Mouse (Mus musculus) midbrain, embryonic 16.5 days (tissue): Measurements from ENCODE around the gene Fbxl15. TPM values are rescaled to one million over a fixed set of nuclear protein-coding genes. Genes with fewer than 3 reads are reported as not detected.

Source experiments
- ATAC-seq: fragments of 200-750 bp; cut with Nextera tagmentation; 2 replicates; pipeline ENCODE4 v1.8.0; 2017; ENCODE audit warnings: moderate TSS enrichment
- H3K27ac ChIP-seq: fragments of 300-500 bp; sonication (generic); 2 replicates; pipeline ENCODE4 v1.5.1; 2014; ENCODE audit warnings: mild to moderate bottlenecking, low read length, mixed read lengths
- H3K27me3 ChIP-seq: fragments of 300-500 bp; sonication (generic); 2 replicates; pipeline ENCODE4 v1.6.1; 2014; ENCODE audit warnings: low read depth, low read length, mixed read lengths; ENCODE audit not compliant: control insufficient read depth, insufficient read depth
- H3K36me3 ChIP-seq: fragments of 300-500 bp; sonication (generic); 2 replicates; pipeline ENCODE4 v1.6.1; 2014; ENCODE audit warnings: mild to moderate bottlenecking, low read length, moderate library complexity, mixed read lengths; ENCODE audit not compliant: control insufficient read depth, insufficient read depth
- H3K4me1 ChIP-seq: fragments of 300-500 bp; sonication (generic); 2 replicates; pipeline ENCODE4 v1.6.1; 2014; ENCODE audit warnings: mild to moderate bottlenecking, low read length, mixed read lengths; ENCODE audit not compliant: control insufficient read depth, insufficient read depth
- H3K4me2 ChIP-seq: fragments of 300-500 bp; sonication (generic); 2 replicates; pipeline ENCODE4 v1.6.1; 2014; ENCODE audit warnings: mild to moderate bottlenecking, low read length, mixed read lengths
- H3K4me3 ChIP-seq: fragments of 300-500 bp; sonication (generic); 2 replicates; pipeline ENCODE4 v1.5.1; 2014; ENCODE audit warnings: low read depth, mild to moderate bottlenecking, low read length, moderate library complexity, mixed read lengths
- H3K9ac ChIP-seq: fragments of 300-500 bp; sonication (generic); 2 replicates; pipeline ENCODE4 v1.6.1; 2014; ENCODE audit warnings: low read depth, low read length, mixed read lengths
- H3K9me3 ChIP-seq: fragments of 300-500 bp; sonication (generic); replicated peaks from 2 replicates; pipeline ENCODE4 v1.6.1; 2014; ENCODE audit warnings: mild to moderate bottlenecking, low read length, mixed read lengths; ENCODE audit not compliant: control insufficient read depth, poor library complexity, severe bottlenecking
- WGBS: fragments of 180-500 bp; shearing (Covaris S2); extraction: QIAGEN DNeasy Blood & Tissue Kit; methylation state at CpG from one replicate; pipeline ENCODE4 v1.1.7; 2014; 5-methylcytosine and 5-hydroxymethylcytosine counted together
- polyA plus RNA-seq: library from polyadenylated mRNA; unstranded; fragments of >200 nt; fragmentation: Nextera tagmentation; extraction: Ambion mirVana; gene quantifications from 2 replicates; pipeline ENCODE4 v1.2.1, GENCODE M21; 2015

Gene Fbxl15
- polyA plus RNA-seq, 1 experiment from 2014 or later = 51.3 TPM

DNA sequence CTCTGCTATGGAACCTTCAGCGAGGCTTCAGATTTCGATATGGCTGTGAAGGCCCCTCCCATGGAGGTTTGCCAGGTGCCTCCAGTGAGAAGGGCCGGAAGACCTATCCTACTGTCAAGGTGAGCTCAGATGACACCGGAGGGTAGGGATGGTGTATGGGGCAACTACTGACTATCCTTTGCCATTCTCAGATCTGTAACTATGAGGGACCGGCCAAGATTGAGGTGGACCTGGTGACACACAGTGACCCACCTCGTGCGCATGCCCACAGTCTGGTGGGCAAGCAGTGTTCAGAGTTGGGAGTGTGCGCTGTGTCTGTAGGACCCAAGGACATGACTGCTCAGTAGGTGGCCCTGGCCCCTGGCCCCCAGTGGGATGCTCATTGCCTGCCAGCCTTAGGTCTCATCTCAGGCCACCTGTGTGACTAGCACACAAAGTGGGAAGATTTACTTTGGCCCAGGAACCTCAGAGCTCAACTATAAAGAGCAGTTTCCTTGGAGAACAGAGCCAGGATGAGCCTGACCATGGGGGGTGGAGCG is 21.2 kb upstream of the Fbxl15 start:
- Histone ChIP-seq H3K4me1 (peaks cover 22% of the 10 kb centered on the region), H3K27me3 (peaks cover 29% of the 10 kb centered on the region), H3K4me2 (no peak overlapping the region), H3K4me3 (no peak overlapping the region), H3K36me3 (peaks cover under 1% of the 10 kb centered on the region; the same call in 1 of the 2 replicates), H3K9ac (no peak overlapping the region), H3K9me3 (no peaks in the 10 kb centered on the region), H3K27ac (no peak overlapping the region)
- 90% methylated on average over 9 of the region's 9 CpGs for WGBS
- no peak for ATAC-seq

DNA sequence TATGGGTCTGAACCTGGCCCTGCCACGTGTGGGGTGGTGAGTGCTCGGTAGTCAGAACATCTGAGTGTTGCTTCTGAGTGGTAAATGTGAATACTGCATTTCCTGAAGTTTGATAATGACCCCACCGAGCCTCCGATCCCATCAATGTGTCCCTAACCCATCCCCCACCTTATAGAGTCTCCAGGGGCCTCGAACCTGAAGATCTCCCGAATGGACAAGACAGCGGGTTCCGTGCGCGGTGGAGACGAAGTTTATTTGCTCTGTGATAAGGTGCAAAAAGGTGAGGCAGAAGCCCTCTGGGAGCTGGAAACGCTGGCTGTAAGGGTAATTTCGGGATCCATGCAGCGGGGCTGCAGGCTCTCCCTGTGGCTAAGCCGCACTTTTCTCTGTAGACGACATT is 20.2 kb upstream of the Fbxl15 start:
- H3K4me2 ChIP-seq = no peak overlapping the region
- no peak for ATAC-seq
- H3K4me3 ChIP-seq = no peak overlapping the region
- whole genome bisulfite sequencing = 81% methylated on average over 16 of the region's 16 CpGs
- no peak overlapping the region for H3K9ac ChIP-seq
- peaks cover 22% of the 10 kb centered on the region for H3K4me1 ChIP-seq
- H3K27ac ChIP-seq = no peak overlapping the region
- peaks cover 9% of the 10 kb centered on the region for H3K36me3 ChIP-seq
- H3K27me3 ChIP-seq = peaks cover 29% of the 10 kb centered on the region
- no peaks in the 10 kb centered on the region for H3K9me3 ChIP-seq

DNA sequence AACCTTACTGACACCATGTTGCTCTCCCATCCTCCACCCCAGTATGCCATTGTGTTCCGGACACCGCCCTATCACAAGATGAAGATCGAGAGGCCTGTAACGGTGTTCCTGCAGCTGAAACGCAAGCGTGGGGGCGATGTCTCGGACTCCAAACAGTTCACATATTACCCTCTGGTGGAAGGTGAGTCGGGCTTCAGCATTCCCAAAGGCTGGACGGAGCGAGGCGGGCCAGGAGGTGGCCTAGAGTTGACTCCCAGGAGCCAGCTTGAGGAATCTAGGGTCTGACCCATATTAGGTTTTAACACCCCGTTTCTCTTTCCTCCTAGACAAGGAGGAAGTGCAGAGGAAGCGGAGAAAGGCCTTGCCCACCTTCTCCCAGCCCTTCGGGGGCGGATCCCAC is 19.7 kb upstream of the Fbxl15 start:
- peaks cover 22% of the 10 kb centered on the region for H3K4me1 ChIP-seq
- 59% methylated on average over 16 of the region's 16 CpGs for WGBS
- no peaks in the 10 kb centered on the region for H3K9me3 ChIP-seq
- H3K9ac ChIP-seq = peak overlapping the region; percentile 73
- H3K27me3 ChIP-seq = peaks cover 29% of the 10 kb centered on the region
- H3K4me3 ChIP-seq = peak overlapping the region; percentile 48; the same call in 1 of the 2 replicates
- H3K36me3 ChIP-seq = peaks cover 14% of the 10 kb centered on the region
- H3K4me2 ChIP-seq = peak overlapping the region; percentile 94
- ATAC-seq = no peak
- no peak overlapping the region for H3K27ac ChIP-seq

DNA sequence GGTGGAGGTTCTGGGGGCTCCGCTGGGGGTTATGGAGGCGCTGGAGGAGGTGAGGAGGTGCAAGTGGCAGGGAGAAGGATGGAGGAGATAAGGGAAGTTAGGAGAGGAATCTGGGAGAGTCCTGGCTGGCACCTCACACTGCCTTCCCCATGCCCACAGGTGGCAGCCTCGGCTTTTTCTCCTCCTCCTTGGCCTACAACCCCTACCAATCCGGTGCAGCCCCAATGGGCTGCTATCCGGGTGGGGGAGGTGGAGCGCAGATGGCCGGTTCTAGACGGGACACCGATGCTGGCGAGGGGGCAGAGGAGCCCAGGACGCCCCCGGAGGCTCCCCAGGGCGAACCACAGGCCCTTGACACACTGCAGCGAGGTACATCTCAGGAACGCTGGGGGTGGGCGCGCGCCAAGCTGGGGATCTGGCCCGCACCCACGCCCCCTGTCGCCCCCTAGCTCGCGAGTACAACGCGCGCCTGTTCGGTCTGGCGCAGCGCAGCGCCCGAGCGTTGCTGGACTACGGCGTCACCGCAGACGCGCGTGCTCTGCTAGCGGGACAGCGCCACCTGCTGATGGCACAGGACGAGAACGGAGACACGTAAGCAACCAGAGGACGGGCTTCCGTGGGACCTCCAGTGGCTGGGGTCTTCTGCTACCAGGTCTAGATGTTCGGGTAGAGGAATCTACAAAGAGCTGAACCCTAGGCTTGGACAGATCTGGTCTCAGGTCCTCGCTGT is 19.1 kb upstream of the Fbxl15 start:
- peak overlapping the region; percentile 48 for H3K4me3 ChIP-seq
- H3K9ac ChIP-seq = peak overlapping the region; percentile 73
- WGBS = under 1% methylated on average over 47 of the region's 47 CpGs
- peaks cover 16% of the 10 kb centered on the region for H3K36me3 ChIP-seq
- H3K27ac ChIP-seq = no peak overlapping the region
- peak overlapping the region; percentile 94 for H3K4me2 ChIP-seq
- H3K27me3 ChIP-seq = peaks cover 30% of the 10 kb centered on the region
- ATAC-seq = peak; percentile 64
- H3K4me1 ChIP-seq = peaks cover 22% of the 10 kb centered on the region
- H3K9me3 ChIP-seq = no peaks in the 10 kb centered on the region

DNA sequence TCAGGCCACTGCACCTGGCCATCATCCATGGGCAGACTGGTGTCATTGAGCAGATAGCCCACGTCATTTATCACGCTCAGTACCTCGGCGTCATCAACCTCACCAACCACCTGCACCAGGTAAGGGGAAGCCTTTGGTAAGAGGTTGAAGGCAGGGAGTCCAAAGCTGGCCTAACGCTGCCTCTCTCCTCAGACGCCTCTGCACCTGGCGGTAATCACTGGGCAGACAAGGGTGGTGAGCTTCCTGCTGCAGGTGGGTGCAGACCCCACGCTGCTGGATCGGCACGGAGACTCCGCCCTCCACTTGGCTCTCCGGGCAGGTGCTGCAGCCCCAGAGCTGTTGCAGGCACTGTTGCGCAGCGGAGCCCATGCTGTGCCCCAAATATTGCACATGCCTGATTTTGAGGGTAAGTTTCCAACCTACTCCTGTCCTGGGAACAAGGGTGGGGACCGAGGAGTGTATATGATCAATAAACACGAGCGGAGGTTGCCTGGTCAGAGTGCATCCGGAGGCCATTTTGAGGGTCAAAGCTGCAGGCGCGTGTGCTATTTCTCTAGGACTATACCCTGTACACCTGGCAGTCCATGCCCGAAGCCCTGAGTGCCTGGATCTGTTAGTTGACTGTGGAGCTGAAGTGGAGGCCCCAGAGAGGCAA is 18.2 kb upstream of the Fbxl15 start:
- Histone ChIP-seq H3K4me2 (no peak overlapping the region), H3K27ac (no peak overlapping the region), H3K9me3 (no peaks in the 10 kb centered on the region), H3K36me3 (peaks cover 16% of the 10 kb centered on the region), H3K27me3 (peaks cover 33% of the 10 kb centered on the region), H3K9ac (no peak overlapping the region), H3K4me1 (peaks cover 16% of the 10 kb centered on the region), H3K4me3 (no peak overlapping the region)
- 81% methylated on average over 21 of the region's 21 CpGs for WGBS
- peak; percentile 10; the same call in 1 of the 2 replicates for ATAC-seq

DNA sequence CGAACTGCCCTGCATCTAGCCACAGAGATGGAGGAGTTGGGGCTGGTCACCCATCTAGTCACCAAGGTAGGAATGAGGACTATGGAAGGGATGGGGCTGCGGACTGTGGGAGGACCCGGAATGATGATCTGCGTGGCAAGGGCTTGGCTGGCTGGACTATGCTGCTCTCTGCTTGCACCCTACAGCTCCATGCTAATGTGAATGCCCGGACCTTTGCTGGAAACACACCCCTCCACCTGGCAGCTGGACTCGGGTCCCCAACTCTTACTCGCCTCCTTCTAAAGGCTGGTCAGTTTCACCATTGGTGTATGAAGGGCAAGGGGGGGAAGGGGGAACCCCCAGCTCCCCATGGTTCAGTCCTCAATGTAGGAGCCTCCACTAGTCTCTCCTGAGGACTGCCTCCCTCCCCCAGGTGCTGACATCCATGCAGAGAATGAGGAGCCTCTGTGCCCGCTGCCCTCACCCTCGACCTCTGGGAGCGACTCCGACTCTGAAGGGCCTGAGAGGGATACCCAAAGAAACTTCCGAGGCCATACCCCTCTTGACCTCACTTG is 17.6 kb upstream of the Fbxl15 start:
- Histone ChIP-seq H3K9me3 (no peaks in the 10 kb centered on the region), H3K36me3 (peaks cover 16% of the 10 kb centered on the region), H3K27me3 (peaks cover 30% of the 10 kb centered on the region), H3K4me1 (peaks cover 11% of the 10 kb centered on the region), H3K27ac (no peak overlapping the region), H3K4me3 (no peak overlapping the region), H3K9ac (no peak overlapping the region), H3K4me2 (no peak overlapping the region)
- ATAC-seq = no peak
- 93% methylated on average over 12 of the region's 12 CpGs for WGBS

DNA sequence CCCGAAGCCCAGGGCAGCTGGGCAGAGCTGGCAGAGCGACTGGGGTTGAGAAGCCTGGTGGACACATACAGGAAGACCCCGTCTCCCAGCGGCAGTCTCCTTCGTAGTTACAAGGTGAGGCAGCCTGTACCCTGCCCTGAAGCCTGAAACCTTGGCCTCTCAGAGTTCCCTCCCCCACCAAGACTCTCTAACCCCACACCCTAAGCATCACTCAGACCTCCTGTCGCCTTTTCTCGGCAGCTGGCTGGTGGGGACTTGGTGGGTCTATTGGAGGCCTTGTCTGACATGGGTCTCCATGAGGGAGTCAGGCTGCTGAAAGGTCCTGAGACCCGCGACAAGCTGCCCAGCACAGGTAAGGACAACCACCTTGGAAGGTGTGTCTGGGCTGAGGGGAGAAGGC is 16.6 kb upstream of the Fbxl15 start:
- WGBS = 89% methylated on average over 9 of the region's 9 CpGs
- Histone ChIP-seq H3K4me3 (no peak overlapping the region), H3K4me1 (peaks cover 16% of the 10 kb centered on the region), H3K27me3 (peaks cover 27% of the 10 kb centered on the region), H3K9me3 (no peaks in the 10 kb centered on the region), H3K4me2 (no peak overlapping the region), H3K27ac (no peak overlapping the region), H3K36me3 (peaks cover 16% of the 10 kb centered on the region), H3K9ac (no peak overlapping the region)
- ATAC-seq = no peak

DNA sequence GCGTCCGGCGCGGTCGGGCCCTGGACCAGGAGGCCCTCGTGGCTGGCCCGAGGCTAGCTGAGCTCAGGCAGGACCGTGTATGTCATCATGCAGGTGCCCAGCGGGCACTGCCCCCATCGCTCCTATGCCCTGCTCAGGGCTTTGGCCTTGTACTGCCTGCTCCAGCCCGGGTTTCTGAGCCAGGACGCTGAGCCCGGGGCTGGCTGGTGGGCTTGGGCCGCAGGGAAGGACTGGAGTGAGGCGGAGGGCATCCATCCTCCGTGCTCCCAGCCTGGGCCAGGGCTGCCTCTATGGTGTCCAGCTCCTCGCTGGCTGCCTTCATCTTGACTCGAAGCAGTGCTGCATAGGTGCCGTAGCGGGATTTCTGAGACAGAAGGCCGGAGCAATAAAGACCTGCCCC is 15.4 kb upstream of the Fbxl15 start:
- H3K4me3 ChIP-seq = no peak overlapping the region
- WGBS = 91% methylated on average over 21 of the region's 21 CpGs
- no peaks in the 10 kb centered on the region for H3K9me3 ChIP-seq
- no peak overlapping the region for H3K27ac ChIP-seq
- peaks cover 25% of the 10 kb centered on the region for H3K27me3 ChIP-seq
- no peak for ATAC-seq
- peaks cover 25% of the 10 kb centered on the region for H3K4me1 ChIP-seq
- no peak overlapping the region for H3K9ac ChIP-seq
- peaks cover 16% of the 10 kb centered on the region for H3K36me3 ChIP-seq
- no peak overlapping the region for H3K4me2 ChIP-seq

DNA sequence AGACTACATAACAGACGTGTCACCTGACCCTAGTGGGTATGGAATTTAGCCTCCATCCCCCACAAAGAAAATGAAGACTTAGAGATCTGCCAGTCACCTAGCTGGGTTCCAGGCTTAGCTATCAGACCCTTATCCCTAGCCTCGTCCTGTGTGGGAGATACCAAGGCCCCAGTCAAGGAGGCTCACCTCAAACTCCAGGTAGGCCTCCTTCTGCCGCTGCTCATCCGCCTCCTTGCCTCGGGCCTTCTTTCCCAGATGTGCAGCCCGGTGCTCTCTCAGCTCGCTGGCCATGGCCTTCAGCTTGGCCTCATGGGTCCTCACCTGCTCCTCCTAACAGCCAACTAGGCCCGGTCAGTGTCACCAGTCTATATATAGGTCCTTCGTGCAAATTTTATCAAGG is 14.9 kb upstream of the Fbxl15 start:
- Histone ChIP-seq H3K9me3 (no peaks in the 10 kb centered on the region), H3K4me1 (peaks cover 27% of the 10 kb centered on the region), H3K27me3 (peaks cover 21% of the 10 kb centered on the region), H3K4me3 (no peak overlapping the region), H3K36me3 (peaks cover 16% of the 10 kb centered on the region), H3K4me2 (no peak overlapping the region), H3K9ac (no peak overlapping the region), H3K27ac (no peak overlapping the region)
- no peak for ATAC-seq
- 90% methylated on average over 9 of the region's 9 CpGs for WGBS
